Mouse (Mus musculus): ENCODE results near the gene Vmn1r2. TPM values are rescaled to one million over a fixed set of nuclear protein-coding genes. Genes with fewer than 3 reads are reported as not detected.
"Not testable (repeated sequence)": the region's sequence is repeated elsewhere in the genome, so short reads cannot be mapped to it uniquely, and the experiment has no call there.

Gene Vmn1r2
- not detected in 2 replicates for polyA plus RNA-seq (2015; fragmentation: Nextera tagmentation; extraction: Ambion mirVana)

- H3K9me3 ChIP-seq (replicated peaks; ENCODE audit: control insufficient read depth, low read length, poor library complexity, severe bottlenecking), result peaks cover 13% of the 10 kb centered on the region
- ATAC-seq; H3K27me3 ChIP-seq (ENCODE audit: control insufficient read depth, insufficient read depth, low read depth, low read length); H3K4me3 ChIP-seq (ENCODE audit: low read depth, low read length); H3K9ac ChIP-seq (ENCODE audit: low read depth, low read length); H3K4me1 ChIP-seq (ENCODE audit: control insufficient read depth, insufficient read depth, low read length); H3K36me3 ChIP-seq (ENCODE audit: control insufficient read depth, insufficient read depth, low read length); H3K4me2 ChIP-seq (ENCODE audit: low read length); H3K27ac ChIP-seq (ENCODE audit: low read length): not testable (repeated sequence)
- WGBS, result no CpG with 5 or more reads among the region's 1 CpGs
Measured at GRCm38 (mm10) chr4:3167020-3167419, at the start of gene Vmn1r2. Gene Vmn1r2 (plus strand): TSS chr4:3167320.

- H3K9ac ChIP-seq (ENCODE audit: low read depth, low read length); H3K27me3 ChIP-seq (ENCODE audit: control insufficient read depth, insufficient read depth, low read depth, low read length); ATAC-seq; H3K4me3 ChIP-seq (ENCODE audit: low read depth, low read length); H3K9me3 ChIP-seq (replicated peaks; ENCODE audit: control insufficient read depth, low read length, poor library complexity, severe bottlenecking); H3K27ac ChIP-seq (ENCODE audit: low read length); H3K36me3 ChIP-seq (ENCODE audit: control insufficient read depth, insufficient read depth, low read length); H3K4me1 ChIP-seq (ENCODE audit: control insufficient read depth, insufficient read depth, low read length); H3K4me2 ChIP-seq (ENCODE audit: low read length): not testable (repeated sequence)
- no CpG with 5 or more reads among the region's 3 CpGs for WGBS
Measured at GRCm38 (mm10) chr4:3147926-3148325, 19.2 kb upstream of the Vmn1r2 start.

GRCm38 (mm10) chr4:3153320-3153719 is 13.8 kb upstream of the Vmn1r2 start:
- not testable (repeated sequence) for H3K9ac ChIP-seq (ENCODE audit: low read depth, low read length); H3K4me3 ChIP-seq (ENCODE audit: low read depth, low read length); H3K9me3 ChIP-seq (replicated peaks; ENCODE audit: control insufficient read depth, low read length, poor library complexity, severe bottlenecking); H3K4me1 ChIP-seq (ENCODE audit: control insufficient read depth, insufficient read depth, low read length); H3K36me3 ChIP-seq (ENCODE audit: control insufficient read depth, insufficient read depth, low read length); ATAC-seq; H3K27me3 ChIP-seq (ENCODE audit: control insufficient read depth, insufficient read depth, low read depth, low read length); H3K27ac ChIP-seq (ENCODE audit: low read length); H3K4me2 ChIP-seq (ENCODE audit: low read length)
- WGBS, result 76% methylated on average over 2 of the region's 2 CpGs

- not testable (repeated sequence) for H3K4me2 ChIP-seq (ENCODE audit: low read length); H3K4me3 ChIP-seq (ENCODE audit: low read depth, low read length); H3K9ac ChIP-seq (ENCODE audit: low read depth, low read length); ATAC-seq; H3K27me3 ChIP-seq (ENCODE audit: control insufficient read depth, insufficient read depth, low read depth, low read length); H3K4me1 ChIP-seq (ENCODE audit: control insufficient read depth, insufficient read depth, low read length); H3K36me3 ChIP-seq (ENCODE audit: control insufficient read depth, insufficient read depth, low read length); H3K27ac ChIP-seq (ENCODE audit: low read length)
- H3K9me3 ChIP-seq (replicated peaks; ENCODE audit: control insufficient read depth, low read length, poor library complexity, severe bottlenecking), result peaks cover 13% of the 10 kb centered on the region
Measured at GRCm38 (mm10) chr4:3164429-3164828, 2.7 kb upstream of the Vmn1r2 start.

GRCm38 (mm10) chr4:3165046-3165445 is 2.1 kb upstream of the Vmn1r2 start:
- no peaks in the 10 kb centered on the region for H3K27me3 ChIP-seq (ENCODE audit: control insufficient read depth, insufficient read depth, low read depth, low read length)
- H3K4me1 ChIP-seq (ENCODE audit: control insufficient read depth, insufficient read depth, low read length), result no peaks in the 10 kb centered on the region
- no peak overlapping the region for H3K4me2 ChIP-seq (ENCODE audit: low read length)
- H3K36me3 ChIP-seq (ENCODE audit: control insufficient read depth, insufficient read depth, low read length), result no peaks in the 10 kb centered on the region
- H3K4me3 ChIP-seq (ENCODE audit: low read depth, low read length), result no peak overlapping the region
- no peak for ATAC-seq
- WGBS, result 94% methylated on average over 4 of the region's 4 CpGs
- peaks cover 13% of the 10 kb centered on the region for H3K9me3 ChIP-seq (replicated peaks; ENCODE audit: control insufficient read depth, low read length, poor library complexity, severe bottlenecking)
- no peak overlapping the region for H3K27ac ChIP-seq (ENCODE audit: low read length)
- no peak overlapping the region for H3K9ac ChIP-seq (ENCODE audit: low read depth, low read length)

GRCm38 (mm10) chr4:3174586-3174985 is 7.5 kb downstream of the Vmn1r2 start:
- WGBS, result 82% methylated on average over 4 of the region's 4 CpGs
- H3K4me2 ChIP-seq (ENCODE audit: low read length); H3K27ac ChIP-seq (ENCODE audit: low read length); H3K4me3 ChIP-seq (ENCODE audit: low read depth, low read length); H3K9ac ChIP-seq (ENCODE audit: low read depth, low read length); H3K4me1 ChIP-seq (ENCODE audit: control insufficient read depth, insufficient read depth, low read length); H3K27me3 ChIP-seq (ENCODE audit: control insufficient read depth, insufficient read depth, low read depth, low read length); H3K36me3 ChIP-seq (ENCODE audit: control insufficient read depth, insufficient read depth, low read length); ATAC-seq: not testable (repeated sequence)
- peaks cover 27% of the 10 kb centered on the region for H3K9me3 ChIP-seq (replicated peaks; ENCODE audit: control insufficient read depth, low read length, poor library complexity, severe bottlenecking)

GRCm38 (mm10) chr4:3175756-3176155 is 8.6 kb downstream of the Vmn1r2 start:
- not testable (repeated sequence) for ATAC-seq; H3K27me3 ChIP-seq (ENCODE audit: control insufficient read depth, insufficient read depth, low read depth, low read length); H3K4me1 ChIP-seq (ENCODE audit: control insufficient read depth, insufficient read depth, low read length); H3K36me3 ChIP-seq (ENCODE audit: control insufficient read depth, insufficient read depth, low read length); H3K27ac ChIP-seq (ENCODE audit: low read length); H3K4me2 ChIP-seq (ENCODE audit: low read length); H3K9ac ChIP-seq (ENCODE audit: low read depth, low read length); H3K4me3 ChIP-seq (ENCODE audit: low read depth, low read length)
- WGBS, result 92% methylated on average over 5 of the region's 8 CpGs
- H3K9me3 ChIP-seq (replicated peaks; ENCODE audit: control insufficient read depth, low read length, poor library complexity, severe bottlenecking), result peaks cover 34% of the 10 kb centered on the region

GRCm38 (mm10) chr4:3176195-3176594 is 9.1 kb downstream of the Vmn1r2 start:
- H3K4me3 ChIP-seq (ENCODE audit: low read depth, low read length); H3K4me2 ChIP-seq (ENCODE audit: low read length); H3K9ac ChIP-seq (ENCODE audit: low read depth, low read length); H3K27ac ChIP-seq (ENCODE audit: low read length); ATAC-seq; H3K36me3 ChIP-seq (ENCODE audit: control insufficient read depth, insufficient read depth, low read length); H3K27me3 ChIP-seq (ENCODE audit: control insufficient read depth, insufficient read depth, low read depth, low read length); H3K4me1 ChIP-seq (ENCODE audit: control insufficient read depth, insufficient read depth, low read length): not testable (repeated sequence)
- WGBS, result 89% methylated on average over 6 of the region's 6 CpGs
- H3K9me3 ChIP-seq (replicated peaks; ENCODE audit: control insufficient read depth, low read length, poor library complexity, severe bottlenecking), result peaks cover 35% of the 10 kb centered on the region

- not testable (repeated sequence) for H3K27me3 ChIP-seq (ENCODE audit: control insufficient read depth, insufficient read depth, low read depth, low read length); H3K4me1 ChIP-seq (ENCODE audit: control insufficient read depth, insufficient read depth, low read length); H3K4me3 ChIP-seq (ENCODE audit: low read depth, low read length); ATAC-seq; H3K27ac ChIP-seq (ENCODE audit: low read length); H3K4me2 ChIP-seq (ENCODE audit: low read length); H3K9ac ChIP-seq (ENCODE audit: low read depth, low read length); H3K36me3 ChIP-seq (ENCODE audit: control insufficient read depth, insufficient read depth, low read length)
- 88% methylated on average over 10 of the region's 10 CpGs for WGBS
- peaks cover 35% of the 10 kb centered on the region for H3K9me3 ChIP-seq (replicated peaks; ENCODE audit: control insufficient read depth, low read length, poor library complexity, severe bottlenecking)
Measured at GRCm38 (mm10) chr4:3176746-3177490, 9.8 kb downstream of the Vmn1r2 start.

All from midbrain, embryonic 16.5 days (tissue).